Mouse (Mus musculus) cerebellum, adult 2 months (tissue): ENCODE data around the gene Vill.

ENCODE experiments used
- CTCF ChIP-seq: fragments of 200-500 bp; IDR thresholded peaks from 2 replicates; pipeline ENCODE4 v1.5.1; 2011; ENCODE audit warnings: low read depth, mild to moderate bottlenecking, control low read depth, low read length, moderate library complexity, borderline replicate concordance; ENCODE audit not compliant: insufficient read depth
- POLR2A ChIP-seq: fragments of 200-500 bp; IDR thresholded peaks from 2 replicates; pipeline ENCODE4 v1.6.1; 2011; ENCODE audit warnings: low read length, control low read depth, borderline replicate concordance; ENCODE audit not compliant: insufficient read depth

- TF ChIP-seq POLR2A (no peak), CTCF (no peak)
Measured at GRCm38 (mm10) chr9:119010156-119010710, 42.3 kb upstream of the Vill start.
